38 mouse cellular contexts compared by ENCODE assay signal in the genomic region with DNA sequence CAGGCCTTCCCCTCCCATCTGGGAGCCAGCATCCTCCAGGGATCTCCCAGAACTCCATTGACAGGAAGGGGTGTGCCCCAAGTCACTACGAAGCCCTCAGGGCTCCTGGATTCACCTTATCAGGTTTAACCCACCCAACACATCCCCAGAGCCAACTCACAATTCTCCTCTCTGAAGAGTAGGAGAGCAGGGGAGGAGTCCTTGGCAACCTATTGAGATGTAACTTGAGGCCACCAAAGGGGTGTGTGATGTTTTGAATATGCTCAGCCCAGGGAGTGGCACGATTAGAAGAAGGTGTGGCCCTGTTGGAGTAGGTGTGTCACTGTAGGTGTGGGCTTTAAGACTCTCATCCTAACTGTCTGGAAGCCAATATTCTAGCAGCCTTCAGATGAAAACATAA. TPM values are rescaled to one million over a fixed set of nuclear protein-coding genes. Genes with fewer than 3 reads are reported as not detected.
A peak's percentile ranks its signal among the peaks of the same experiment; 100 is the strongest.
DNase-seq lines count a peak whose midpoint lies in the region; ATAC-seq and TF ChIP-seq lines count a peak whose summit lies in the region.
"Had no signal": no experiment of that assay in that cellular context is flagged by ENCODE, and none has a peak within 500 bp of the region (broad histone marks: within the 10 kb centered on the region; RNA-seq: fewer than 3 reads in every experiment).

No protein-coding gene starts in this region.

- no peak for DNase-seq in liver, embryonic 13.5 days
- no peak for DNase-seq in liver
- DNase-seq in ES-E14 (ENCODE audit: low read depth, low spot score) = peak; percentile 44
- DNase-seq in retina, embryonic 14.5 days (ENCODE audit: low spot score) = no peak
- no peak for DNase-seq in thymus, adult 18-20 months
- DNase-seq in frontal cortex, postnatal 25 days (ENCODE audit: low spot score in 2 of 2) = no peak
- DNase-seq: adrenal gland, postnatal 14 days; cerebellum, adult 11 months; cerebellum, adult 9-11 months; gastrocnemius, postnatal 25 days; heart, adult 18-20 months; kidney, adult 11 months; kidney, postnatal 14 days; layer of hippocampus, adult 9-11 months; lung, postnatal 36 days; retina, postnatal 1 day; right cerebral cortex, postnatal 14 days; thymus, postnatal 36 days had no signal

- 21% methylated on average over 2 of the region's 2 CpGs for WGBS in liver, embryonic 13.5 days (ENCODE audit: insufficient replicate concordance)

- peak; percentile 59; the same call in 1 of the 2 replicates for ATAC-seq in liver, embryonic 13.5 days (ENCODE audit: low read depth)
- ATAC-seq in erythroid progenitor cell, adult 5-6 weeks (replicated peaks; ENCODE audit: low FRiP score, poor library complexity, severe bottlenecking) = peak; percentile 58
- ATAC-seq: forebrain, embryonic 14.5 days; inflammation-experienced regulatory T-cells, adult 6 months; midbrain, embryonic 13.5 days had no signal

- H3K27me3 ChIP-seq in liver, embryonic 13.5 days = no peaks in the 10 kb centered on the region
- H3K27me3 ChIP-seq: embryonic facial prominence, embryonic 15.5 days; heart, embryonic 12.5 days; midbrain, embryonic 13.5 days; neural tube, embryonic 13.5 days; stomach, embryonic 15.5 days had no signal

- H3K9ac ChIP-seq in liver, embryonic 13.5 days = no peak overlapping the region
- no peak overlapping the region for H3K9ac ChIP-seq in ES-E14 (ENCODE audit: insufficient read depth, low read depth, low read length, poor library complexity, severe bottlenecking)
- H3K9ac ChIP-seq: embryonic facial prominence, embryonic 15.5 days; heart, embryonic 12.5 days; hindbrain, embryonic 14.5 days; midbrain, embryonic 13.5 days; neural tube, embryonic 13.5 days; stomach, embryonic 15.5 days had no signal

- in situ Hi-C loops in ES-E14 (cut with MboI; ENCODE audit: low sequenced_read_pairs in 2 of 2, unreplicated experiment in 2 of 2) = no loop called here

- no peak overlapping the region for H3K4me3 ChIP-seq in liver, embryonic 13.5 days (replicated peaks)
- H3K4me3 ChIP-seq in ES-E14 (ENCODE audit: insufficient read depth in 1 of 2, low read depth in 1 of 2, low read length in 2 of 2, poor library complexity in 1 of 2, severe bottlenecking in 1 of 2) = no peak overlapping the region
- H3K4me3 ChIP-seq: embryonic facial prominence, embryonic 15.5 days; heart, embryonic 12.5 days; megakaryocyte, embryonic 14.5 days; midbrain, embryonic 13.5 days; neural tube, embryonic 13.5 days; stomach, embryonic 15.5 days had no signal

- peaks cover 5% of the 10 kb centered on the region; the same call in 1 of the 2 replicates for H3K4me1 ChIP-seq in liver, embryonic 13.5 days (replicated peaks)
- peaks cover 0 to 5% of the 10 kb centered on the region in 2 experiments; a peak in 2 of 4 replicates for H3K4me1 ChIP-seq in ES-E14 (ENCODE audit: control insufficient read depth in 2 of 2, insufficient read depth in 2 of 2, low read length in 2 of 2, poor library complexity in 1 of 2)

- no peak overlapping the region for H3K27ac ChIP-seq in liver, embryonic 13.5 days
- H3K27ac ChIP-seq in ES-E14 (ENCODE audit: insufficient read depth, low read depth, low read length, poor library complexity, severe bottlenecking) = peak overlapping the region; percentile 51; the same call in 1 of the 2 replicates
- H3K27ac ChIP-seq: embryonic facial prominence, embryonic 15.5 days; hindbrain, embryonic 14.5 days; midbrain, embryonic 13.5 days; neural tube, embryonic 13.5 days; stomach, embryonic 15.5 days had no signal

- no peak overlapping the region for H3K4me2 ChIP-seq in liver, embryonic 13.5 days
- H3K4me2 ChIP-seq: embryonic facial prominence, embryonic 15.5 days; heart, embryonic 12.5 days; hindbrain, embryonic 14.5 days; midbrain, embryonic 13.5 days; neural tube, embryonic 13.5 days; stomach, embryonic 15.5 days had no signal

- no peaks in the 10 kb centered on the region for H3K36me3 ChIP-seq in liver, embryonic 13.5 days
- H3K36me3 ChIP-seq in ES-E14 (ENCODE audit: control insufficient read depth, insufficient read depth, low read length, poor library complexity, severe bottlenecking) = no peaks in the 10 kb centered on the region
- H3K36me3 ChIP-seq: embryonic facial prominence, embryonic 15.5 days; heart, embryonic 12.5 days; midbrain, embryonic 13.5 days; neural tube, embryonic 13.5 days; stomach, embryonic 15.5 days had no signal

- H3K9me3 ChIP-seq in liver, embryonic 13.5 days (replicated peaks) = no peaks in the 10 kb centered on the region
- no peaks in the 10 kb centered on the region for H3K9me3 ChIP-seq in ES-E14 (ENCODE audit: control insufficient read depth, insufficient read depth, low read depth, low read length)
- H3K9me3 ChIP-seq: embryonic facial prominence, embryonic 15.5 days; midbrain, embryonic 13.5 days; neural tube, embryonic 13.5 days; stomach, embryonic 15.5 days had no signal

TF ChIP-seq in ES-E14, 5 proteins besides CTCF, POLR2A, EP300 and RAD21:
- TF ChIP-seq CHD2 (IDR thresholded peaks at IDR 0.05; ENCODE audit: low read depth, low read length) (no peak), MAFK (IDR thresholded peaks at IDR 0.05; ENCODE audit: insufficient read depth, low read depth, low read length) (no peak), ZC3H11A (IDR thresholded peaks at IDR 0.05; ENCODE audit: borderline replicate concordance, low read depth, low read length) (no peak), ZNF384 (IDR thresholded peaks at IDR 0.05; ENCODE audit: low read depth, low read length) (no peak), HCFC1 (IDR thresholded peaks at IDR 0.05; ENCODE audit: borderline replicate concordance, insufficient read depth, low read length) (no peak)

RNA-seq across cellular contexts. Expression of a gene that starts 11.1 kb away (rescaled TPM):
- not detected in 2 replicates for polyA plus RNA-seq in liver, embryonic 13.5 days (2015; fragmentation: Nextera tagmentation; extraction: Ambion mirVana)
- 0.09 TPM in 1 of 2 replicates, not detected in the other for total RNA-seq in ES-E14 (2012; rRNA removed)
- not detected in 2 replicates for total RNA-seq in erythroid progenitor cell, adult 5-6 weeks (2015; ENCODE audit: low replicate concordance)
- total RNA-seq in erythroid progenitor cell, adult 5-6 weeks (2017; ENCODE audit: low replicate concordance) = not detected in 2 replicates
- total RNA-seq: adrenal gland, postnatal 14 days; common myeloid progenitor, adult 5-6 weeks; gastrocnemius, adult 18-20 months; gastrocnemius, postnatal 25 days; heart, adult 18-20 months; hematopoietic stem cell, adult 5-6 weeks; left cerebral cortex, adult 18-20 months; left cerebral cortex, postnatal 14 days; liver, adult 2 months had no signal
- polyA plus RNA-seq: embryonic facial prominence, embryonic 15.5 days; forebrain, embryonic 14.5 days; heart, embryonic 12.5 days; heart, postnatal 0 days; hindbrain, embryonic 14.5 days; inflammation-experienced regulatory T-cells, adult 6 months; kidney, embryonic 14.5 days; limb, embryonic 11.5 days; liver, adult 2 months; lung, embryonic 16.5 days; midbrain, embryonic 13.5 days; neural tube, embryonic 13.5 days; stomach, embryonic 15.5 days had no signal

RNA-seq across cellular contexts. Expression of a gene that starts 25.1 kb away (rescaled TPM):
- 0.06 and 0.10 TPM in 2 replicates for polyA plus RNA-seq in liver, embryonic 13.5 days (2015; fragmentation: Nextera tagmentation; extraction: Ambion mirVana)
- total RNA-seq in ES-E14 (2012; rRNA removed) = 0.49 and 0.85 TPM in 2 replicates
- not detected in 2 replicates for total RNA-seq in erythroid progenitor cell, adult 5-6 weeks (2015; ENCODE audit: low replicate concordance)
- total RNA-seq in erythroid progenitor cell, adult 5-6 weeks (2017; ENCODE audit: low replicate concordance) = not detected in 2 replicates
- total RNA-seq: common myeloid progenitor, adult 5-6 weeks; hematopoietic stem cell, adult 5-6 weeks; liver, adult 2 months had no signal
- polyA plus RNA-seq: inflammation-experienced regulatory T-cells, adult 6 months had no signal

RNA-seq across cellular contexts. Expression of a gene that starts 41.9 kb away (rescaled TPM):
- polyA plus RNA-seq in liver, embryonic 13.5 days (2015; fragmentation: Nextera tagmentation; extraction: Ambion mirVana) = 1.9 and 2.3 TPM in 2 replicates
- 10.1 and 16.9 TPM in 2 replicates for total RNA-seq in ES-E14 (2012; rRNA removed)
- 1.4 and 8.0 TPM in 2 replicates for total RNA-seq in erythroid progenitor cell, adult 5-6 weeks (2015; ENCODE audit: low replicate concordance)
- 3.2 TPM in 1 of 2 replicates, not detected in the other for total RNA-seq in erythroid progenitor cell, adult 5-6 weeks (2017; ENCODE audit: low replicate concordance)
